ENCODE assay signal across 25 mouse cellular contexts in the genomic region with DNA sequence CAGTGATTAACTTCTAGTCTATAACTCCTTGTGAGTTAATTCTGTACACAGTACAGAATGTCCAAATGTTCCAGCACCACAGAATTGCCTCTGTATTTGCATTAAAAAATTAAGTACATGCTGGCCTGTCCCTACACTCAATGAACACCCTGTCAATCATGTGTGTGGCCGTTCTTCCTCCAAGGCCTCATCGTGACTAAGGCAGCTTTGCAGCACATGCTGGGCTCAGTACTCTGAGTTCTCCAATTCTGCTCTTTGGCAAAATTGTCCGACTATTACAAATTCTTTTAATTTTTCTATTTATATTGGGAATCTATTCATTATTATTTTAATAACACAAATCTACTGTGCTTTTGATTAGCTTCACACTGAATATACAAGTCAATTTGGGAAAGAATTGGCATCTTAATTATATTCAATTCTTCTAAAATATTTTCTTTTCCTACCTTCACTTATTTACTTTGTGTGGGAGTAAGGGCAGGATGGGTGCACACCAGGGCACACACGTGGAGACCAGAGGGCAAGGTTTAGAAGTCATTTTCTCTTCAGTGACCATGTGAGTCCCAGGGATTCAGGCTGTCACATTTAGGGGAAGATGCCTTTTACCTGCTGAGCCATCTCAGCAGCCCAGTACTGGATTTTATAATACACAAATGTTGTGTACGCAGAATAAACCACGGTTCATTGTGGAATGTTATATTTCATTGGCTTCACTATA. TPM values are rescaled to one million over a fixed set of nuclear protein-coding genes. Genes with fewer than 3 reads are reported as not detected.
DNase-seq lines count a peak whose midpoint lies in the region; ATAC-seq and TF ChIP-seq lines count a peak whose summit lies in the region.
"Had no signal": no experiment of that assay in that cellular context is flagged by ENCODE, and none has a peak within 500 bp of the region (broad histone marks: within the 10 kb centered on the region; RNA-seq: fewer than 3 reads in every experiment).

No protein-coding gene starts in this region.

- no peak for TF ChIP-seq CTCF in liver, adult 2 months (IDR thresholded peaks at IDR 0.05; ENCODE audit: low read depth, low read length)
- TF ChIP-seq CTCF in liver, postnatal 0 days (IDR thresholded peaks at IDR 0.05; ENCODE audit: low read depth), result no peak

- peak; percentile 36; the same call in 1 of the 2 replicates for TF ChIP-seq EP300 in liver, postnatal 0 days (IDR thresholded peaks at IDR 0.05; ENCODE audit: low read depth)

- H3K79me2 ChIP-seq in liver, adult 2 months (ENCODE audit: control insufficient read depth, insufficient read depth, low read length), result peaks cover 30% of the 10 kb centered on the region; the same call in 1 of the 2 replicates

- no peak for TF ChIP-seq POLR2A in liver, adult 2 months (IDR thresholded peaks at IDR 0.05; ENCODE audit: extremely low read depth, insufficient read depth, low read length)

- no peaks in the 10 kb centered on the region for H3K27me3 ChIP-seq in liver, adult 2 months (ENCODE audit: control insufficient read depth, insufficient read depth, low read length)
- H3K27me3 ChIP-seq in liver, embryonic 11.5 days (replicated peaks; ENCODE audit: control insufficient read depth, insufficient read depth, low read length), result no peaks in the 10 kb centered on the region
- no peaks in the 10 kb centered on the region for H3K27me3 ChIP-seq in liver, postnatal 0 days (ENCODE audit: insufficient read depth, low read length)
- H3K27me3 ChIP-seq: CH12.LX; embryonic facial prominence, embryonic 12.5 days; forebrain, embryonic 13.5 days; forebrain, embryonic 15.5 days; Patski had no signal

- H3K9ac ChIP-seq in liver, adult 2 months (ENCODE audit: low read depth, low read length), result peak overlapping the region; percentile 47; the same call in 1 of the 2 replicates
- H3K9ac ChIP-seq in liver, embryonic 11.5 days (ENCODE audit: low read depth, low read length), result no peak overlapping the region
- H3K9ac ChIP-seq in liver, postnatal 0 days (replicated peaks), result no peak overlapping the region
- H3K9ac ChIP-seq: embryonic facial prominence, embryonic 12.5 days; forebrain, embryonic 13.5 days; forebrain, embryonic 15.5 days; forebrain, postnatal 0 days had no signal

- ATAC-seq in liver, embryonic 11.5 days (replicated peaks; ENCODE audit: low FRiP score), result no peak
- ATAC-seq in liver, postnatal 0 days, result peak; percentile 76
- ATAC-seq: activated CD4-positive, CD25-positive, alpha-beta regulatory T cell, adult 4 months; CD4-positive, CD25-positive, alpha-beta regulatory T cell, adult 4 months; forebrain, embryonic 13.5 days; forebrain, embryonic 15.5 days; forebrain, postnatal 0 days; Patski had no signal

- peak; percentile 37 for DNase-seq in adrenal gland, postnatal 14 days
- DNase-seq in adrenal gland, adult 8-10 months, result no peak
- peak; percentile 39 for DNase-seq in heart, adult 11 months
- no peak for DNase-seq in heart, postnatal 14 days
- DNase-seq in liver, adult 2 months (ENCODE audit: extremely low read depth, low read depth, low spot score), result peak; percentile 89
- no peak for DNase-seq in liver, embryonic 11.5 days (ENCODE audit: low spot score)
- peak; percentile 23 for DNase-seq in liver, postnatal 0 days
- DNase-seq in liver, result no peak
- DNase-seq: adrenal gland, postnatal 10 days; B cell, adult 2 months; cerebellum, adult 11-12 months; cerebellum, adult 2 months; cerebellum, adult 9-10 months; cerebellum, postnatal 10 days; cerebellum, postnatal 25 days; forebrain, postnatal 0 days had no signal

- no peak overlapping the region for H3K4me3 ChIP-seq in liver, adult 2 months (ENCODE audit: insufficient read depth, low read depth, low read length)
- no peak overlapping the region for H3K4me3 ChIP-seq in liver, embryonic 11.5 days (ENCODE audit: low read depth, low read length)
- H3K4me3 ChIP-seq in liver, postnatal 0 days (ENCODE audit: low read depth, low read length), result no peak overlapping the region
- H3K4me3 ChIP-seq: embryonic facial prominence, embryonic 10.5 days; embryonic facial prominence, embryonic 12.5 days; forebrain, embryonic 13.5 days; forebrain, embryonic 15.5 days had no signal

- H3K9me3 ChIP-seq in liver, embryonic 11.5 days (ENCODE audit: control insufficient read depth, low read length), result no peaks in the 10 kb centered on the region
- H3K9me3 ChIP-seq in liver, postnatal 0 days (ENCODE audit: low read length), result no peaks in the 10 kb centered on the region
- H3K9me3 ChIP-seq: embryonic facial prominence, embryonic 10.5 days; embryonic facial prominence, embryonic 12.5 days; forebrain, embryonic 13.5 days; forebrain, embryonic 15.5 days; G1E had no signal

- no peaks in the 10 kb centered on the region for H3K36me3 ChIP-seq in liver, adult 2 months (ENCODE audit: control insufficient read depth, insufficient read depth, low read length)
- H3K36me3 ChIP-seq in liver, embryonic 11.5 days (ENCODE audit: control insufficient read depth, insufficient read depth, low read length), result no peaks in the 10 kb centered on the region
- no peaks in the 10 kb centered on the region for H3K36me3 ChIP-seq in liver, postnatal 0 days (replicated peaks; ENCODE audit: insufficient read depth, low read length)
- H3K36me3 ChIP-seq: embryonic facial prominence, embryonic 10.5 days; embryonic facial prominence, embryonic 12.5 days; forebrain, embryonic 15.5 days had no signal

- H3K4me1 ChIP-seq in liver, adult 2 months (ENCODE audit: control insufficient read depth, insufficient read depth, low read length), result peaks cover 33% of the 10 kb centered on the region
- peaks cover 5% of the 10 kb centered on the region; the same call in 1 of the 2 replicates for H3K4me1 ChIP-seq in liver, embryonic 11.5 days (replicated peaks; ENCODE audit: control insufficient read depth, insufficient read depth, low read length)
- peaks cover 13% of the 10 kb centered on the region for H3K4me1 ChIP-seq in liver, postnatal 0 days (ENCODE audit: insufficient read depth)
- H3K4me1 ChIP-seq: forebrain, embryonic 15.5 days had no signal

- 31% methylated on average over 6 of the region's 6 CpGs for WGBS in liver, adult 2 months
- 80% methylated on average over 6 of the region's 6 CpGs for WGBS in liver, embryonic 11.5 days
- WGBS in liver, postnatal 0 days (ENCODE audit: insufficient replicate concordance), result 61% methylated on average over 6 of the region's 6 CpGs

- intact Hi-C loops in heart, postnatal 14 days (cut with DNase I), result no loop called here

- peak overlapping the region; percentile 96 for H3K27ac ChIP-seq in liver, adult 2 months (replicated peaks; ENCODE audit: insufficient read depth, low read depth, low read length)
- H3K27ac ChIP-seq in liver, embryonic 11.5 days (ENCODE audit: low read depth, low read length), result no peak overlapping the region
- peak overlapping the region; percentile 46; the same call in 1 of the 2 replicates for H3K27ac ChIP-seq in liver, postnatal 0 days (ENCODE audit: low read depth)
- H3K27ac ChIP-seq: embryonic facial prominence, embryonic 10.5 days; embryonic facial prominence, embryonic 12.5 days; forebrain, embryonic 13.5 days; forebrain, embryonic 15.5 days had no signal

- no peak overlapping the region for H3K4me2 ChIP-seq in liver, embryonic 11.5 days
- H3K4me2 ChIP-seq in liver, postnatal 0 days (ENCODE audit: low read depth, low read length), result no peak overlapping the region
- H3K4me2 ChIP-seq: embryonic facial prominence, embryonic 12.5 days; forebrain, embryonic 13.5 days; forebrain, embryonic 15.5 days had no signal

RNA-seq across cellular contexts. Expression of gene 1110059E24Rik, which starts 26.3 kb away (rescaled TPM):
- total RNA-seq in adrenal gland, postnatal 14 days (2021), result 30.0 and 30.5 TPM in 2 replicates
- total RNA-seq in adrenal gland, adult 8-10 months (2022), result 10 to 100 TPM; 23.9 to 42.9 (median 36.7) TPM
- 10 to 100 TPM; 15.7 to 16.3 TPM for total RNA-seq in heart, postnatal 14 days (2021)
- total RNA-seq in liver, adult 2 months (2014; rRNA removed), result 18.2 and 24.4 TPM in 2 replicates
- polyA plus RNA-seq in liver, adult 2 months (2012; rRNA removed), result 3.5 TPM in 2 replicates
- polyA plus RNA-seq in liver, embryonic 11.5 days (2014; fragmentation: Nextera tagmentation; extraction: Ambion mirVana), result 35.4 and 36.6 TPM in 2 replicates
- polyA plus RNA-seq in liver, postnatal 0 days (2015; fragmentation: Nextera tagmentation; extraction: Ambion mirVana), result 17.7 and 18.6 TPM in 2 replicates

RNA-seq across cellular contexts. Expression of gene Abhd17b, which starts 26.6 kb away (rescaled TPM):
- 50.0 and 54.5 TPM in 2 replicates for total RNA-seq in adrenal gland, postnatal 14 days (2021)
- 10 to 100 TPM; 35.8 to 46.8 (median 41.4) TPM for total RNA-seq in adrenal gland, adult 8-10 months (2022)
- 10 to 100 TPM; 18.8 to 18.9 TPM for total RNA-seq in heart, postnatal 14 days (2021)
- 14.0 and 16.6 TPM in 2 replicates for total RNA-seq in liver, adult 2 months (2014; rRNA removed)
- 7.2 and 7.6 TPM in 2 replicates for polyA plus RNA-seq in liver, adult 2 months (2012; rRNA removed)
- 17.7 and 18.3 TPM in 2 replicates for polyA plus RNA-seq in liver, embryonic 11.5 days (2014; fragmentation: Nextera tagmentation; extraction: Ambion mirVana)
- polyA plus RNA-seq in liver, postnatal 0 days (2015; fragmentation: Nextera tagmentation; extraction: Ambion mirVana), result 13.9 and 16.7 TPM in 2 replicates

Comparison
In these comparisons a context has a peak if more than half of its experiments do, and no peak if none do; other contexts are left out.
1. DNase-seq: peak in adrenal gland, postnatal 14 days (single experiment), heart, adult 11 months (single experiment), liver, adult 2 months (single experiment) and liver, postnatal 0 days (single experiment); none in adrenal gland, adult 8-10 months (single experiment), heart, postnatal 14 days (0 of 2), liver, embryonic 11.5 days (single experiment) and liver (single experiment).